Mouse (Mus musculus): ENCODE data around the gene Ptprr. TPM values are rescaled to one million over a fixed set of nuclear protein-coding genes. Genes with fewer than 3 reads are reported as not detected.

The Ptprr gene
- total RNA-seq, 1 experiment from 2014 or later: not detected

GRCm38 (mm10) chr10:116181235-116181634, 163.2 kb downstream of the Ptprr start:
- ATAC-seq (replicated peaks; ENCODE audit: insufficient number of reproducible peaks, low FRiP score, low TSS enrichment, poor library complexity, severe bottlenecking): peak; percentile 17; the same call in 1 of the 2 replicates

GRCm38 (mm10) chr10:116182221-116182620, 164.2 kb downstream of the Ptprr start:
- ATAC-seq (replicated peaks; ENCODE audit: insufficient number of reproducible peaks, low FRiP score, low TSS enrichment, poor library complexity, severe bottlenecking): no peak

- ATAC-seq (replicated peaks; ENCODE audit: insufficient number of reproducible peaks, low FRiP score, low TSS enrichment, poor library complexity, severe bottlenecking): no peak
Measured at GRCm38 (mm10) chr10:116183258-116183657, 165.2 kb downstream of the Ptprr start.

GRCm38 (mm10) chr10:116191724-116192123, 173.7 kb downstream of the Ptprr start:
- ATAC-seq (replicated peaks; ENCODE audit: insufficient number of reproducible peaks, low FRiP score, low TSS enrichment, poor library complexity, severe bottlenecking): no peak; the same call in 1 of the 2 replicates

- ATAC-seq (replicated peaks; ENCODE audit: insufficient number of reproducible peaks, low FRiP score, low TSS enrichment, poor library complexity, severe bottlenecking): no peak
Measured at GRCm38 (mm10) chr10:116192293-116192692, 174.3 kb downstream of the Ptprr start.

GRCm38 (mm10) chr10:116194409-116194808, 176.4 kb downstream of the Ptprr start:
- ATAC-seq (replicated peaks; ENCODE audit: insufficient number of reproducible peaks, low FRiP score, low TSS enrichment, poor library complexity, severe bottlenecking): no peak

GRCm38 (mm10) chr10:116196596-116197415, 178.8 kb downstream of the Ptprr start:
- no peak for ATAC-seq (replicated peaks; ENCODE audit: insufficient number of reproducible peaks, low FRiP score, low TSS enrichment, poor library complexity, severe bottlenecking)

GRCm38 (mm10) chr10:116197416-116197939, 179.5 kb downstream of the Ptprr start:
- ATAC-seq (replicated peaks; ENCODE audit: insufficient number of reproducible peaks, low FRiP score, low TSS enrichment, poor library complexity, severe bottlenecking): no peak

GRCm38 (mm10) chr10:116199035-116199434, 181.0 kb downstream of the Ptprr start:
- no peak for ATAC-seq (replicated peaks; ENCODE audit: insufficient number of reproducible peaks, low FRiP score, low TSS enrichment, poor library complexity, severe bottlenecking)

GRCm38 (mm10) chr10:116201542-116201941, 183.5 kb downstream of the Ptprr start:
- no peak for ATAC-seq (replicated peaks; ENCODE audit: insufficient number of reproducible peaks, low FRiP score, low TSS enrichment, poor library complexity, severe bottlenecking)

- ATAC-seq (replicated peaks; ENCODE audit: insufficient number of reproducible peaks, low FRiP score, low TSS enrichment, poor library complexity, severe bottlenecking): no peak
Measured at GRCm38 (mm10) chr10:116205580-116206358, 187.8 kb downstream of the Ptprr start.

GRCm38 (mm10) chr10:116206449-116206848, 188.4 kb downstream of the Ptprr start:
- no peak for ATAC-seq (replicated peaks; ENCODE audit: insufficient number of reproducible peaks, low FRiP score, low TSS enrichment, poor library complexity, severe bottlenecking)

- no peak for ATAC-seq (replicated peaks; ENCODE audit: insufficient number of reproducible peaks, low FRiP score, low TSS enrichment, poor library complexity, severe bottlenecking)
Measured at GRCm38 (mm10) chr10:116207987-116208726, 190.1 kb downstream of the Ptprr start.

- no peak for ATAC-seq (replicated peaks; ENCODE audit: insufficient number of reproducible peaks, low FRiP score, low TSS enrichment, poor library complexity, severe bottlenecking)
Measured at GRCm38 (mm10) chr10:116208727-116209115, 190.7 kb downstream of the Ptprr start.

GRCm38 (mm10) chr10:116212127-116212526, 194.1 kb downstream of the Ptprr start:
- no peak for ATAC-seq (replicated peaks; ENCODE audit: insufficient number of reproducible peaks, low FRiP score, low TSS enrichment, poor library complexity, severe bottlenecking)

GRCm38 (mm10) chr10:116220336-116221118, 202.5 kb downstream of the Ptprr start:
- no peak for ATAC-seq (replicated peaks; ENCODE audit: insufficient number of reproducible peaks, low FRiP score, low TSS enrichment, poor library complexity, severe bottlenecking)

- ATAC-seq (replicated peaks; ENCODE audit: insufficient number of reproducible peaks, low FRiP score, low TSS enrichment, poor library complexity, severe bottlenecking): no peak
Measured at GRCm38 (mm10) chr10:116235299-116235698, 217.3 kb downstream of the Ptprr start.

- no peak for ATAC-seq (replicated peaks; ENCODE audit: insufficient number of reproducible peaks, low FRiP score, low TSS enrichment, poor library complexity, severe bottlenecking)
Measured at GRCm38 (mm10) chr10:116242200-116242599, 224.2 kb downstream of the Ptprr start.
